Mouse (Mus musculus) brain, embryonic 14.5 days (tissue): ENCODE data around the gene Dapk1.

Source experiments
- CTCF ChIP-seq: fragments of 200-500 bp; IDR thresholded peaks from 2 replicates; pipeline ENCODE4 v1.5.1; 2012; ENCODE audit warnings: inconsistent platforms, mild to moderate bottlenecking, moderate library complexity, borderline replicate concordance; ENCODE audit not compliant: insufficient read depth, insufficient read length; ENCODE audit errors: extremely low read depth
- POLR2A ChIP-seq: fragments of 200-500 bp; IDR thresholded peaks from 2 replicates; pipeline ENCODE4 v1.6.1; 2012; ENCODE audit warnings: mild to moderate bottlenecking, inconsistent platforms, borderline replicate concordance; ENCODE audit not compliant: poor library complexity, insufficient read depth, insufficient read length, severe bottlenecking; ENCODE audit errors: extremely low read depth

GRCm38 (mm10) chr13:60665402-60665801 is 63.7 kb downstream of the Dapk1 start:
- TF ChIP-seq CTCF (no peak), POLR2A (no peak)
